Mouse (Mus musculus) gastrocnemius, postnatal 25 days (tissue): ENCODE data around the gene Gm21190. TPM values are rescaled to one million over a fixed set of nuclear protein-coding genes. Genes with fewer than 3 reads are reported as not detected.
"Not testable (repeated sequence)": the region's sequence is repeated elsewhere in the genome, so short reads cannot be mapped to it uniquely, and the experiment has no call there.

Experiments
- DNase-seq: peaks from one replicate; pipeline ENCODE4 v3.0.0; 2022
- long read RNA-seq, 2 experiments: library from polyadenylated mRNA; stranded (forward); transcript quantifications; one replicate each; pipeline ENCODE4 v2.0.0; 2021
- total RNA-seq, 2 experiments: library from RNA; stranded (reverse); gene quantifications; 1 replicate in 1 of 2; 2 replicates in 1 of 2; pipeline ENCODE4 v1.2.3; 2021

Gm21190 gene
- total RNA-seq: not detected
- long read RNA-seq, experiment 1: 0 reads
- long read RNA-seq, experiment 2: 0 reads

DNA sequence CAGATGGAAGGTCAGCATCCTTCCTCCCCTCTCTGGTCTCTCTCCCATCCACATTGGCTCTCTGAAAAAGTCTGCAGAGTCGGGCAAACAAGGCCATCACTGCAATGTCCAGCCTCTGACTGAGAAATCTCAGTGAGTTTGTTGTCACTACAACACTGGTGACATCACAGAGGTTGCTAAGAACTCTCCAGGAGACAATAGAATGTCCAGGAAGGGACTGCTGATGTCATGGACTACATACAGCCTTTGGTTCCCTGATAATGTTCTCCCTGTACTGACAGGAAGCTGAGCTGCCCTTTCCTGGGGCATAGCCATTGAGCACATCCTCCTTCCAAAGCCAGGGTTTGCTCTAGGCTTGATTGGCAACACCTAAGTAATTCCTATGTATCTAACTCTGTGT lies at the start of gene Gm21190:
Gene Gm21190, minus strand, starts transcription at position 101 of the 400 bp plus-strand sequence.
- DNase-seq: not testable (repeated sequence)

DNA sequence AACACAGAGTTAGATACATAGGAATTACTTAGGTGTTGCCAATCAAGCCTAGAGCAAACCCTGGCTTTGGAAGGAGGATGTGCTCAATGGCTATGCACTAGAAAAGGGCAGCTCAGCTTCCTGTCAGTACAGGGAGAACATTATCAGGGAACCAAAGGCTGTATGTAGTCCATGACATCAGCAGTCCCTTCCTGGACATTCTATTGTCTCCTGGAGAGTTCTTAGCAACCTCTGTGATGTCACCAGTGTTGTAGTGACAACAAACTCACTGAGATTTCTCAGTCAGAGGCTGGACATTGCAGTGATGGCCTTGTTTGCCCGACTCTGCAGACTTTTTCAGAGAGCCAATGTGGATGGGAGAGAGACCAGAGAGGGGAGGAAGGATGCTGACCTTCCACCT lies 48.0 kb upstream of the Gm21190 start, which contains the start of gene Gm21083:
Gene Gm21083, plus strand, starts transcription at position 301 of the 400 bp plus-strand sequence.
- DNase-seq: not testable (repeated sequence)

DNA sequence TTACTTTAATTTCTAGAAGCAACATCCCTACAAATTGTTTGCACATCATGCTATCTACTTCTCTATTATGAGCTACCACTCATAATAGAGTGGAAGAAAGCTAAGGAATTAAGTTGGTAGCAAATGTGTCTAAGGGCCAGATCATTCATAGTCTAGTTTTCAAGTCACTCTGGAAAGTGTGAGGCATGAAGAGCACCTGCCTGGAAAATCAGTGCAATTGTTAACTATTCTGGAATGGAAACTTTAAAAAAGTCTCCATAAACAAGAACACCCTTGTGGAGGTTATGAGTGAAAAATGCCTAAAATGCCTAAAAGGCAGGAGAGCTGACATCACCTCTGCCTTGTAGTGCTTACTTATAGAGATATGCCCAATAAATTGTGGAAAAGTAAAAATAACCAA lies 44.7 kb upstream of the Gm21190 start:
- not testable (repeated sequence) for DNase-seq

DNA sequence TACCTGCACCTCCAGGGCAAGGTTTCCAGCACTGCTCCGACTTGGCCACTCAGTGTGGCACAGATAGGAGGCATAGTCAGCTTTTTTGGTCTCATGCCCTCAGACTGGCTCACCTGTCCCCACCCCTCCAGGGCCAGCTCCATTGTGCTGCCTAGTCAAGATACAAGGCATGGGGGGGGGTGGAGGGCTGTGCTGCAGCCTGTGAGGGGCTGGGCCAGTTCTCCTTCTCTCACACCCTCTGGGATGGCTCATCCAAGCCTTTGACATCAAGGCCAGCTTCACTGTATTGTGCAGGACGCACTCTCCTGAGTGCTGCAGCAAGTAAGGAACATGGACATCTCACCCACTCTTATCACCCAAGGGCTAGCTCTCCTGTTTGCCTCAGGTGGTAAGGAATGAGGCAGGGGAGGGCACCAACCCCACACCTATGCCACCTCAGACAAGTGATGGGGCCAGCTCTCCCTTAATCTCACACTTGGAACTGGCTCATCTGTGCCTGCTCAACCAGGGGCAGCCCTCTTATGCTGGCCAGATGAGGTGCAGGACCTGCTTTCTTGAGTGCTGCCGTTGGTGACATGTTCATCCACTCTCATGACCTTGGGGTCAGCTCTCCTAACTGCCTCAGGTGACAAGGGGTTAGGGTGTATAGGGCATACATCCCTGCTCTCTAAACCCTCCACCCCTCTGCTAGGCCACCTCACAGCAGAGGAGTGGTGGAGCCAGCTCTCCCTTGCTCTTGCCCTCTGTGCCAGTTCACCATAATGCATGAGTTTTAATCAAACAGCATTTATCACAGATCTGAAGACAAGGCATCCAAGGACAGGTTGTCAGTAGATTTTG lies 32.6 kb upstream of the Gm21190 start:
- DNase-seq: not testable (repeated sequence)

DNA sequence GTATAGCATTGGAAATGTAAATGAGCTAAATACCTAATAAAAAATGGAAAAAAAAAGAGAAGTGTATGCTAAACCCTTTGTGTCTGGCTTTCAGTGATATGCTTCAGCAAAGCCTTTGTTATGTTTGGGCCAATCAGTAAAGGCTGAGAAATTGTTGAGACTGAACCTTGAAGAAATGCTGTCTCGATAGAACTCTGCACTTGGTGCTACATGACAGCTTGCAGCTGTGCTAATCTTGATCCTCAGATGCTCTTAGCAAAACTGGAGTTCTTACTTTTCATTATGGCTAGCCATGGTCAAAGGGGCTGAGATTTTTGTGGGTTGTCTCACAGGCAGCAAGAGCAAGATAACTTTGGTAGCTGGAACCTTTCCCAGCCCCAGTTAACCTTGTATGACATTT lies 29.6 kb upstream of the Gm21190 start:
- DNase-seq: not testable (repeated sequence)

DNA sequence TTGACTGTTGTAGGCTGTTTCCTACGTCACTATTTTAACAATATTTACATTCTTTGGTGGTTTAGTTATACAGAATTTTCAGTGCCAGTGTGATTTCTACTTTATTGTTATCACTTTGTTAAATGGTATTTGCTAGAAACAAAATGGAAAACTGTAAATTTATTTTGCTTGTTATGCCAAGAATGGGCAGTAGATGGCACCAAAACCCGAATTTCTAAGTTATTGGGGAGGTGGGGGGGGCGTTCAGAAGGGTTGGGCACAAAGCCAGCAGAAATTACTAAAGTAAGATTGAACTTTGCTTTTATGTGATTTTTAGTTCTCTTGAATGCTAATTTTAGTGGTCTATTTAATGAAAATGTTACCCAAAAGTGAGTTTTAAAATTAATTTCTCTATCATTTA lies 20.6 kb upstream of the Gm21190 start:
- DNase-seq: not testable (repeated sequence)

DNA sequence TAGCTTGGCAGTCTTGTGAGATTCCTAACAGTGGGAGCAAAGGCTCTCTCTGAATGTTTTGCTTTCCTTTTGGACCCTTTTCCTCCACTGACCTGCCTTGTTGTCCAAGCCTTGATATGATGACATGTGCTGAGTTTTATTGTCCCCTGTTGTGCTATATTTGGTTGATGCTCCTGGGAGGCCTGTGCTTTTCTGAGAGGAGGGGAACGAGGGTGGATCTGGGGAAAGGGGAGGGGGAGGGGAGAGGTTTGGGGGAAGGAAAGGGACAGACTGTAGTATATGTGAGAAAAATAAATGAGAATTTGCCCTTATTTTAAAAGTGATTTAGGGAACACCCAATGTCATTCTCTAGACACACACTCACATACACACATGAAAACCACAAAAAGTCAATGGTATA lies 20.1 kb upstream of the Gm21190 start:
- DNase-seq: not testable (repeated sequence)

DNA sequence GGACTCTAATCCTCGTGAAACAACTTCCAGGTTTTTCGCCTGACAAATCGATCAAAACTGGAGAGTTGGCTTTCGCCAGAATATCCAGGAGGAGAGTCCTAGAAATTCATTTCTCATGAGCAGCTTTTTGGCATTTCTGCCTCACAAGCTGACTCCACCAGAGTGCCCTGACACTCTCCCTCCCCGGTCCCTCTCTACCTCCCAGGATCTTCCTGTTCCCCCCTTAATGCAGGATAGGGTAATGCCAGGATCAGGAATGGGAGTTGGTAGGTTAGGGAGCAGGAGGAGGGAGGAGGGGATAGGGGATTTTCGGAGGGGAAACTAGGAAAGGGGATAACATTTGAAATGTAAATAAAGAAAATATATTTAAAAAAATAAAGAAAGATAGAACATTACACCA lies 19.6 kb upstream of the Gm21190 start:
- DNase-seq: not testable (repeated sequence)

DNA sequence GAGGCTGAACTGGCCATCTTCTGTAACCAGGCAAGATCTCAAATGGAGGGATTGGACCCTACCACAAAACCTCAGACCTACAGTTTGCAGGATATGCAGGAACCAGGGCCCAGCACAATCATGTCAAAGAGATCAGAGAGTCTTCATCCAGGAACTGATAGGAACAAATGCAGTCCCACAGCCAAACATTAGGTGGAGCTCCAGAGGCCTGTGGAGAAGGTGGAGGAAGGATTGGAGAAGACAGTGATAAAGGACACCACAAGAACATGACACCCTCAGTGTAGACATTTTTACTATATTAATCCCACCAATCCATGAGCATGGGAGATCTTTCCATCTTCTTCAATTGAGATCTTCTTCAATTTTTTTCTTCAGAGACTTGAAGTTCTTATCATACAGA lies 6.6 kb downstream of the Gm21190 start:
- DNase-seq: not testable (repeated sequence)

DNA sequence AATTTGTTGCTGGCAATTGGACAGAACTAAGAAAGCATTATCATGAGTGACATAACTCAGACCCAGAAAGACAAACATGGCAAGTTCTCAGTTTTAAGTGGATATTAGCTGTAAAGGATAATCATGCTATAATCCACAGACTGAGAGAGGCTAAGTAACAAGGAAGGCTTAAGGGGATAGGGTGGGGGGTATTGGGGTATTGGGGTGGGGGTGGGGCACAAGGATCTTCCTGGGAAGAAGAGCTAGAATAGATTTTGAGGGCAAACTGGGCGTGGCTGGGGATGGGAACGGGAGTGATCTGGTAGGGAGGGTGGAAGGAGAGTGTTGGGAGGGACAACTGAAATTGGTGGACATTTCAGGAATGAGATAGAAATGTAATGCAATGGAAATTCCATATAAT lies 7.0 kb downstream of the Gm21190 start:
- not testable (repeated sequence) for DNase-seq

DNA sequence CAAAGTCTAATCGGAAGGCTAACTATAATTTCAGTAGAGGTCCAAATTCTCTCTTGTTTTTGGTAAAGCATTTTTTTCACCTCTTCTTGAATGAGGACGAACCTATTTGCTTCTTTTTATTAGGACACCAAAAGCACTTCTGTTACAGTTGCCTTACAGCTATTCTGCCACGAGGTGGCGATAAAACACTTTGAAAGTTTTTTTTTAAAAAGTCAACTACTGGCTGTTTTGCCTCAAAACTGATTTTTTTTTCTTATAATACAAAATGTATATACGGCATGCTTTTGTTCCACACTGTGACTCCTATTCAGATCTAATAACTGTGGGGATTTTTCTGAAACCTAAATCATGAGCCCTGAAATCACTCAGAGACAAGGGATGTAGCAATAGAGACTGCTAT lies 8.6 kb downstream of the Gm21190 start:
- not testable (repeated sequence) for DNase-seq

DNA sequence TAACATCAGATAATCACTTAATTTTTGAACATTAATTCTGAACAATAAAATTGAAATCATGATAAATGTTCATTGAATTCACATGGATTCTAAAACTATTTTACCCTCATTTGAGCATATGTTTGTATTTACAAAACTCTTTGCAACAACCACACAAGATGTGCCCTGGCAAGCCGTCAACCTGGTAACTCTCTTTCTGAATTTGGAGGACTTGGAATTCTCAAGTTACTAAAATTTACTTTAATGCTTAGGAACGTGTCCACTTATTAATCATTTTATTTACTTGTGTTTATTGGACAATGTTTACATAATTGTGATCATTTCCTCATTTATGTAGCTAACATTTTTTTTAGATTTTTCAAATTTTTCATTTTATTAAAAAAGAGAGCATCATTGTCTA lies 11.9 kb downstream of the Gm21190 start:
- DNase-seq: not testable (repeated sequence)

DNA sequence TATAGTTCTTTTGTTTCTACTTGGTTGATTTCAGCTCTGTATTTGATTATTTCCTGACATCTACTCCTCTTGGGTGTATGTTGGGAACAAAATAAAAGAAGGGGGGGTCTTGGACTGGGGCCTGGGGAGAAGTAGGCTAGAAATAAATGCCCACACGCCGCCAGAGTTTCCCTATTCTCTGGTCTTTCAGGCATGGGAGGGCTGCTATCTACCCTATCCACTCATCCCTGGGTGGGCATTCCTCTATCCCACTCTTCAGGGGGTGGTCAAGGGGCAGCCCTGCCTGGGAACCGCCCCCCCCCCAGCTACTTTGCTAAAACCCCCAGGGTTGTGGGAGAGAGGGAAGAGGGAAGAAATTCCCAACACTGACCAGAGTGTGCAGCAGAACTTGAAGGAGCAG lies 16.8 kb downstream of the Gm21190 start:
- DNase-seq: not testable (repeated sequence)

DNA sequence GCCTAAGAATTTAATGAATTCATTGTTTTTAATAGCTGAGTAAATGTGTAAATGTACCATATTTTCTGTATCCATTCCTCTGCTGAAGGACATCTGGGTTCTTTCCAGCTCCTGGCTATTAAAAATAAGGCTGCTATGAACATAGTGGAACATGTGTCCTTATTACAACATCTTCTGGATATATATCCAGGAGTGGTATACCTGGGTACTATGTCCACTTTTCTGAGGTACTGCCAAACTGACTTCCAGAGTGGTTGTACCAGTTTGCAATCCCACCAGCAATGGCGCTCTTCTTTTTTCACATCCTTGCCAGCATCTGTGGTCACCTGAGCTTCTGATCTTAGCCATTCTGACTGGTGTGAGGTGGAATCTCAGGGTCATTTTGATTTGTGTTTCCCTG lies 19.1 kb downstream of the Gm21190 start:
- DNase-seq: not testable (repeated sequence)

DNA sequence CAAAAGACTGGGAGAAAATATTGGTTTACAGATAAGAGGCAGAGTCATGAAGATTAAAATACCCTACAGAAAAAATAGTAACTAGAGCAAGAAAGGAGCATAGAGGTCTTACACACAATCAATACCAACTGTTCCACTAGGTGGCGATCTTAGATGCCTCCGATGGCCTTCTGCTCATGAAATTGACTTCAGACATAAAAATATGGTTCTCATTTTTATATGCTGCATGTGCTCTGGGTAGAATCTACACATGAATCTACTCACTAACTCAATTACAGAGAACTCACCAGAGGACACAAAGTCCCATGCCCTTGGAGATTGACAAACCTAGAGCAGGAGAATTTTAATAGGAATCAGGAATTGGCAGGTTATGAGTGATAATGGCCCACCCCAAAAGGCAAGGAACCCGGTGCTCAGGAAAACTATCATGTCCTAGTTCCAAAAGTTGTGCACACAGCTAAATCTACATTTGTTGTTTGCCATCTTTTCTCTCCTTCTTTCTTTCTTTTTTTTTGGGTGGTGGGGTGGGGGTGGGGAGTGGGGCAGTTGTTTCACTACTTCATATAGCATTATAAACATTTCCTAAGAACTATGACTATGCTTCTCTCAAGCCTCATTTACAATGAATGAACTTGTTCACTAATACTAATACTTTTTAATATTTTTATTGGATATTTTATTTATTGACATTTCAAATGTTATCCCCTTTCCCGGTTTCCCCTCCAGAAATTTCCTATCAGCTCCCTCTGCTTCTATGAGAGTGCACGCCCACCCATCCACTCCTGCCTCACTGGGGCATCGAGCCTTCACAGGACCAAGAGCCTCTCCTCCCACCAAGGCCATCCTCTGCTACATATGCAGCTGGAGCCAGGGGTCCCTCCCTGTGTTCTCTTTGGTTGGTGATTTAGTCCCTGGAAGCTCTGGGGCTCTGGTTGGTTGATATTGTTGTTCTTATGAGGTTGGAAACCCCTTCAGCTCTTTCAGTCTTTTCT lies 20.3 kb downstream of the Gm21190 start:
- DNase-seq: not testable (repeated sequence)

DNA sequence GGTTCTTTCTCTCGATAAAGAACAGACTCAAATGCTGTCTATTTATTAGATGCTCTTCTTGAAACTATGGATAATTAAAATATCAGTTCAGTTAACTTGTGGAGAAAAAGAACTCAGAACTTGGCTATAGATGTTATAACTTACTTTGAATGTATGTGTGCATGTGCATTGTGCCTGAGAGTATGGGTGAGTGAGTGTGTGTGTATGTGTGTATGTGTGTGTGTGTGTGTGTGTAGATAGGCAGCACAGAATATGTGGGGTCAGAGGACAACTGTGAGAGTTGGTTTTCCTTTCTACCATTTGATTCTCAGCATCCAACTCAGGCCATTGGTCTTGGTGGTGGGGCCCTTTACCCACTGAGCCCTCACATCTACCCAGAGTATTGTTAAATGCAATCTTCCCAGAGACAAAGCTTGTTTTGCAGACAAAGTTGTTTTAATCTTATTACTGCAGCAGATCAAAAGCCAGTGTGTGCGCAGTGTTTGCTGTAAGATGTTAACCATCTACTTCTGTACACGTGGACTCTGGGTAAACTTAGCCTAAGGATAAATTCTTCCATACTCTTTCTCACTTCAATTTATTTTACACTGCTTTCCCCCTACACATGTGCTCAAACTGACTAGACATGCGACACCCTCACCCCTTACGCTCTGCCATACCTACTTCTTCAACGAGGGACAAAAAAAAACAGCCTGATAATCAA lies 21.1 kb downstream of the Gm21190 start:
- not testable (repeated sequence) for DNase-seq

DNA sequence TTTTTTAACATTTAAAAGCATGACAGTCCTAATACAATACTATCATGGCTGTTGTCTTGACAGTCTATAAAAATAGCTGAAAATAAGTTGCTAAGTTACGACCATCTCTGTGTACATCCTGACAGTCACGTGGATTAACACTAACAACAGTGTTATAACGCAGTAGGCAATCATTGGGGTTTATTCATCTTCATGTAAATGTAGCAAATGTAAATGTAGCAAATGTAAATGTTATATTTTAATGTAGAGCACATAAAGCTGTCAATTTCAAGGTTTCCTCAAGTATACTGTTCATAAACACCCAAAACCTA lies 21.8 kb downstream of the Gm21190 start:
- DNase-seq: no peak

DNA sequence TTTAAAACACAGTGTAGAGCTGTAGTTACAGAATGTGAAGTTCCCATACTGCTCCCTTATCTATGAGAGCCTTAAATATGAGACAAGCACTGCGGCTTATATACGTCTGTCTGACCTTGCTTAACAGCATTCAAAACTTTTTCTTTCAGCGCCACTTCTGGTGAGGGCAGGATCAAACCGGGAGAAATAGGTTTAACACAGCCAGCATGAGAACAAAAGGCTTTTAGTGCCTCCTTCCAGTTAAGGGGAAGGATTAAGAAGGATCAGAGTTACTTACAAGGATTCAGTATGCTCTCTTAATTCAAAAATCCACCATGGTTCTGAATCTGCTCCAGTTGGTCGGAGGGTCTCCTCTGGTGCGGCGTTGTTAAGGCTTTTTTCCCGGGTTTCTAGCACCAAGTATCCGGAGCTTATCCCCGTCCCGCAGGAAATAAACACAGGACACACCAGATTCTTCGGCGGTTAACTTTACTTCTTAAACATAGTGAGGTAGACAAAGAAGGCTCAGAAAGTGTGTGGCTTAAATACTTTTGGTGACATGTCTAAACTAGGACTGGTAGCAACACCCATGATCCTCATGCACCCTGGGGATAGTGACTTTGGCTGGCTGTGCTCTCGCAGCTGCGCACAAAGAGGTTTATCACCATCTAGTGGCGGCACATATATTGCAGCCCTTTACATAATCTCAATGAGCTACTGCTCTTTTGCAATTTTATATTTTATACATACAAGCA lies 22.3 kb downstream of the Gm21190 start:
- DNase-seq: no peak

DNA sequence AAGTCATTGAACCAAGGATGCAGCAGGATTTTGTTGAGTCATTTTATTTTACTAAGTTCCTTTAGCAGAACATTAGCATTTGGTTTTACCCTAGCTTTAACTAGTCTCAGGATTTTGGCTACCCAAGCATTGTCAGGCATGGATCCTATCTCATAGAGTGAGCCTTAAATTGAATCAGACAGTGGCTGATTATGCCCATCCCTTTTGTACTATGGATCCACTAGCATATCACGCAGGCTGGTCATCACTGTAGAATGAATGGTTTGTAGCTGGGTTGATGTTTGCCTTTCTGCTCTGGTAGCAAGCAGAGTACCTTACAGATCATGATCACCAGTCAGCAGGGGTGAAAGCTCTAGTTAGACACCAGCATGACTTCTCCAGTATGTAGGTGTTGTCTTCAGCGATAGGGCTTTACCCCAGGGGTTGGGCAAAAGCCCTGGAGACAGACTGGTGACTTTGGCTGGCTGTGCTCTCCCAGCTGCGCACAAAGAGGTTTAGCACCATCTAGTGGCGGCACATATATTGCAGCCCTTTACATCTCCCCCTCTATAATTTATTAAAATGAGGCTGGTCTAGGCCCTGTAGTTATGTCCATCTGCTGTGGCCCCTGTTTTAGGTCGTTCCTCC lies 30.1 kb downstream of the Gm21190 start:
- DNase-seq: not testable (repeated sequence)

DNA sequence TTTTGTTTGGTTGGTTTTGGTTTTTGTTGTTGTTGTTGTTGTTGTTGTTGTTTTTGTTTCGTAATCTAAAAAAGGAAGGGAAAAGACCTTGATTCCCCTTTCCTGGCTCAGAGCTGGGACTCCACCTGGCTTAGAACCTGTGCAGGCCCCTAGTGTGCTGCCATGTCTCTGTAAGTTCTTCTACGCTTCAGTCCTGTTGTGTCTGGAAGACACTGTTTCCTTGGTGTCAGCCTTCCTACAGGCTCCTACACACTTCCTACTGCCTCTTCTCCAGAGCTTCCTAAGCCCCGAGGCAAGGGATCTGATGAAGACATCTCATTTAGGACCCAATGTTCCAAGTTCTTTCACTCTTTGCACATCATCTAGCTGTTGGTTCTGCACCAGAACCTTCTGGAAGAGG lies 30.7 kb downstream of the Gm21190 start:
- not testable (repeated sequence) for DNase-seq

DNA sequence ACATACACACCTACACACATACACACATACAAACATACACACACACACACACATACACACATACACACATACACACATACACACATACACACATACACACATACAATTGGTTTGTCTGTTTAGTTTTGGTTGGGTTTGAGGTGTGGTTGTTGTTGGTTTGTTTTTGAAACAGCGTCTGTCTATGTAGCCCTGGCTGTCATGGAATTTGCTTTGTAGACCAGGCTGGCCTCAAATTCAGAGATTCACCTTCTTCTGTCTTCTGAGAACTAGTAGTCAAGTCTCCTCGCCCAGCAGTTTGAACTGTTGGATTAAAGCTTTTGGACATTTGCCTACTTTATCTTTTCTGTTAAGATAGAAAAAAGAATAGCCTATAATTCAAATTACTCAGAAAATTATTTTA lies 38.1 kb downstream of the Gm21190 start:
- DNase-seq: not testable (repeated sequence)
